Mouse (Mus musculus): ENCODE results near the gene Ptx3.

DNA sequence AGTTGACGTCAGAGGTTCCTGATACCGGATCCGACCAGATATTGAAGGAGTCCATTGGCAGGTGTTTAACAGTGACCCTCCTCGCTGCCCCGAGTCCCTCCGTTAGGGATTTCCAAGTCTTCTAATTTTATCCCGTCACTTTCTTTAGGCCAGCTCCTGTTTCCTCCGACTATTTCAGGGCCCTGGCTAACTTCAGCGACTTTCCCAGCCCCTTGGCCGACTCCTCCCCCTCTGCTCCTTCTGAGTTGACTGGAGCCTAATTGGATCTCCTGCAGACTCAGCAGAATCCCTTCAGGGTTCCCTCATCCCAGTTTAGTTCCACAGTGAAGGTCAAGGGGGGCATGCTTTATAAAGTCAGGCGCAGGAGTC is 1.5 kb downstream of the Ptx3 start:
- TF ChIP-seq CTCF (IDR thresholded peaks at IDR 0.05; ENCODE audit: borderline replicate concordance, insufficient read depth, low read depth, low read length), result no peak
- TF ChIP-seq POLR2A (IDR thresholded peaks at IDR 0.05; ENCODE audit: borderline replicate concordance, insufficient read depth, low read length), result no peak

Data from cerebellum, adult 2 months (tissue).